Mouse (Mus musculus): ENCODE results near the gene Pofut1. TPM values are rescaled to one million over a fixed set of nuclear protein-coding genes. Genes with fewer than 3 reads are reported as not detected.

Gene Pofut1
- total RNA-seq (2021): 10 to 100 TPM; 11.4 to 12.2 TPM
- long read RNA-seq, experiment 1, full-length matches to known transcripts: 1 of 7 reads
- long read RNA-seq, experiment 1, partial matches to known transcripts: 0 of 7 reads
- long read RNA-seq, experiment 1, other reads (novel, unspliced or antisense): 6 of 7 reads
- long read RNA-seq, experiment 2, full-length matches to known transcripts: 4 of 8 reads
- long read RNA-seq, experiment 2, partial matches to known transcripts: 0 of 8 reads
- long read RNA-seq, experiment 2, other reads (novel, unspliced or antisense): 4 of 8 reads

GRCm38 (mm10) chr2:153241250-153242014 is at the start of gene Pofut1, which contains the start of gene Plagl2:
TSS of gene Pofut1 (plus strand) at chr2:153241533.
TSS of gene Plagl2 (minus strand) at chr2:153241426.
- DNase-seq: peak; percentile 94

GRCm38 (mm10) chr2:153194255-153194654 is 47.1 kb upstream of the Pofut1 start:
- no peak for DNase-seq

GRCm38 (mm10) chr2:153198485-153198884 is 42.8 kb upstream of the Pofut1 start:
- no peak for DNase-seq

- no peak for DNase-seq
Measured at GRCm38 (mm10) chr2:153199114-153199513, 42.2 kb upstream of the Pofut1 start.

GRCm38 (mm10) chr2:153202766-153203165 is 38.6 kb upstream of the Pofut1 start:
- no peak for DNase-seq

- DNase-seq: no peak
Measured at GRCm38 (mm10) chr2:153208149-153208548, 33.2 kb upstream of the Pofut1 start.

GRCm38 (mm10) chr2:153209286-153209685 is 32.0 kb upstream of the Pofut1 start:
- DNase-seq: no peak

- DNase-seq: no peak
Measured at GRCm38 (mm10) chr2:153211451-153211850, 29.9 kb upstream of the Pofut1 start.

- DNase-seq: no peak
Measured at GRCm38 (mm10) chr2:153213351-153213750, 28.0 kb upstream of the Pofut1 start.

- DNase-seq: no peak
Measured at GRCm38 (mm10) chr2:153214771-153215259, 26.5 kb upstream of the Pofut1 start.

- DNase-seq: no peak
Measured at GRCm38 (mm10) chr2:153215421-153215820, 25.9 kb upstream of the Pofut1 start.

GRCm38 (mm10) chr2:153217826-153218340 is 23.4 kb upstream of the Pofut1 start:
- DNase-seq: no peak

GRCm38 (mm10) chr2:153218516-153218915 is 22.8 kb upstream of the Pofut1 start:
- no peak for DNase-seq

- DNase-seq: no peak
Measured at GRCm38 (mm10) chr2:153221620-153222019, 19.7 kb upstream of the Pofut1 start.

GRCm38 (mm10) chr2:153222130-153222529 is 19.2 kb upstream of the Pofut1 start:
- DNase-seq: no peak

GRCm38 (mm10) chr2:153222566-153222965 is 18.8 kb upstream of the Pofut1 start:
- DNase-seq: no peak

GRCm38 (mm10) chr2:153224946-153225594 is 16.3 kb upstream of the Pofut1 start, which contains the start of gene Tspyl3:
TSS of gene Tspyl3 (minus strand) at chr2:153225441.
- peak; percentile 18 for DNase-seq

GRCm38 (mm10) chr2:153225595-153225953 is 15.8 kb upstream of the Pofut1 start:
- no peak for DNase-seq

- DNase-seq: no peak
Measured at GRCm38 (mm10) chr2:153227959-153228358, 13.4 kb upstream of the Pofut1 start.

- DNase-seq: no peak
Measured at GRCm38 (mm10) chr2:153228523-153228922, 12.8 kb upstream of the Pofut1 start.

- DNase-seq: no peak
Measured at GRCm38 (mm10) chr2:153237193-153237592, 4.1 kb upstream of the Pofut1 start.

- DNase-seq: no peak
Measured at GRCm38 (mm10) chr2:153237891-153238290, 3.4 kb upstream of the Pofut1 start.

- no peak for DNase-seq
Measured at GRCm38 (mm10) chr2:153238406-153238805, 2.9 kb upstream of the Pofut1 start.

All from gastrocnemius, postnatal 25 days (tissue).